Mouse (Mus musculus): ENCODE data around the gene Gm21560. TPM values are rescaled to one million over a fixed set of nuclear protein-coding genes. Genes with fewer than 3 reads are reported as not detected.
"Not testable (repeated sequence)": the region's sequence is repeated elsewhere in the genome, so short reads cannot be mapped to it uniquely, and the experiment has no call there.

Gene Gm21560
- not detected in 2 replicates for polyA plus RNA-seq (2016; fragmentation: Nextera tagmentation; extraction: Ambion mirVana)

- not testable (repeated sequence) for DNase-seq (ENCODE audit: extremely low spot score, low spot score); H3K27me3 ChIP-seq (ENCODE audit: poor library complexity, severe bottlenecking); H3K36me3 ChIP-seq (replicated peaks); H3K4me3 ChIP-seq; H3K4me1 ChIP-seq; H3K27ac ChIP-seq; H3K9me3 ChIP-seq
- 67% methylated on average over 2 of the region's 2 CpGs for WGBS
These were observed at the start of gene Gm21560 for GRCm38 (mm10) chr14:6219192-6219591. Gm21560 (minus strand) TSS chr14:6219292.

GRCm38 (mm10) chr14:6163538-6163937, 55.6 kb downstream of the Gm21560 start:
- H3K27me3 ChIP-seq (ENCODE audit: poor library complexity, severe bottlenecking); H3K9me3 ChIP-seq; H3K36me3 ChIP-seq (replicated peaks); DNase-seq (ENCODE audit: extremely low spot score, low spot score); H3K27ac ChIP-seq; H3K4me1 ChIP-seq; H3K4me3 ChIP-seq: not testable (repeated sequence)
- 80% methylated on average over 6 of the region's 9 CpGs for WGBS

GRCm38 (mm10) chr14:6161085-6161484, 58.0 kb downstream of the Gm21560 start:
- not testable (repeated sequence) for H3K4me3 ChIP-seq; H3K9me3 ChIP-seq; H3K27ac ChIP-seq; H3K4me1 ChIP-seq; H3K27me3 ChIP-seq (ENCODE audit: poor library complexity, severe bottlenecking); DNase-seq (ENCODE audit: extremely low spot score, low spot score); H3K36me3 ChIP-seq (replicated peaks)
- WGBS, result 82% methylated on average over 1 of the region's 1 CpGs

Other genes starting within 250 kb of the Gm21560 start
- gene Gm3453, start 240.2 kb downstream of the Gm21560 start, polyA plus RNA-seq (2016; fragmentation: Nextera tagmentation; extraction: Ambion mirVana), result not detected in 2 replicates
- gene Gm6337, start 161.0 kb downstream of the Gm21560 start, polyA plus RNA-seq (2016; fragmentation: Nextera tagmentation; extraction: Ambion mirVana), result not detected in 2 replicates
- gene Gm8206, start 125.3 kb downstream of the Gm21560 start, polyA plus RNA-seq (2016; fragmentation: Nextera tagmentation; extraction: Ambion mirVana), result 1.2 and 1.5 TPM in 2 replicates
- gene Gm3468, start 110.6 kb downstream of the Gm21560 start, polyA plus RNA-seq (2016; fragmentation: Nextera tagmentation; extraction: Ambion mirVana), result 2.5 and 2.9 TPM in 2 replicates
- gene Gm3476, start 93.5 kb downstream of the Gm21560 start, polyA plus RNA-seq (2016; fragmentation: Nextera tagmentation; extraction: Ambion mirVana), result not detected in 2 replicates
- gene Gm3411, start 68.0 kb upstream of the Gm21560 start, polyA plus RNA-seq (2016; fragmentation: Nextera tagmentation; extraction: Ambion mirVana), result 1.9 and 2.7 TPM in 2 replicates
- not detected in 2 replicates for gene Gm21103, start 85.6 kb upstream of the Gm21560 start, polyA plus RNA-seq (2016; fragmentation: Nextera tagmentation; extraction: Ambion mirVana)
- not detected in 2 replicates for gene Gm3618, start 124.4 kb upstream of the Gm21560 start, polyA plus RNA-seq (2016; fragmentation: Nextera tagmentation; extraction: Ambion mirVana)
- gene Gm16440, start 171.0 kb upstream of the Gm21560 start, polyA plus RNA-seq (2016; fragmentation: Nextera tagmentation; extraction: Ambion mirVana), result not detected in 2 replicates
- gene Gm3591, start 193.2 kb upstream of the Gm21560 start, polyA plus RNA-seq (2016; fragmentation: Nextera tagmentation; extraction: Ambion mirVana), result 0.57 and 1.5 TPM in 2 replicates
- gene Gm3594, start 225.3 kb upstream of the Gm21560 start, polyA plus RNA-seq (2016; fragmentation: Nextera tagmentation; extraction: Ambion mirVana), result not detected in 2 replicates